Mouse (Mus musculus) hindbrain, embryonic 14.5 days (tissue): Measurements from ENCODE around the gene Dusp2. TPM values are rescaled to one million over a fixed set of nuclear protein-coding genes. Genes with fewer than 3 reads are reported as not detected.

Experiments
- ATAC-seq: fragments of 200-750 bp; cut with Nextera tagmentation; 2 replicates; pipeline ENCODE4 v1.8.0; 2017; ENCODE audit warnings: moderate number of reproducible peaks, mild to moderate bottlenecking, moderate TSS enrichment, moderate library complexity; ENCODE audit not compliant: low FRiP score
- DNase-seq: peaks from one replicate; pipeline ENCODE4 v3.0.0-alpha.2; 2015; ENCODE audit warnings: low spot score
- H3K27ac ChIP-seq: fragments of 300-500 bp; sonication (generic); 2 replicates; pipeline ENCODE4 v1.5.1; 2014; ENCODE audit warnings: mild to moderate bottlenecking, moderate library complexity
- H3K27me3 ChIP-seq: fragments of 300-500 bp; sonication (generic); 2 replicates; pipeline ENCODE4 v1.6.1; 2014; ENCODE audit warnings: mild to moderate bottlenecking, low read length, mixed read lengths; ENCODE audit not compliant: control insufficient read depth, insufficient read depth
- H3K36me3 ChIP-seq: fragments of 300-500 bp; sonication (generic); replicated peaks from 2 replicates; pipeline ENCODE4 v1.6.1; 2014; ENCODE audit not compliant: control insufficient read depth, insufficient read depth
- H3K4me1 ChIP-seq: fragments of 300-500 bp; sonication (generic); replicated peaks from 2 replicates; pipeline ENCODE4 v1.6.1; 2014; ENCODE audit warnings: antibody characterized with exemption, low read length, mixed read lengths; ENCODE audit not compliant: control insufficient read depth, insufficient read depth
- H3K4me2 ChIP-seq: fragments of 300-500 bp; sonication (generic); replicated peaks from 2 replicates; pipeline ENCODE4 v1.6.1; 2014; ENCODE audit warnings: mild to moderate bottlenecking, moderate library complexity
- H3K4me3 ChIP-seq: fragments of 300-500 bp; sonication (generic); replicated peaks from 2 replicates; pipeline ENCODE4 v1.5.1; 2014; ENCODE audit warnings: mild to moderate bottlenecking, low read length
- H3K9ac ChIP-seq: fragments of 300-500 bp; sonication (generic); 2 replicates; pipeline ENCODE4 v1.6.1; 2014
- H3K9me3 ChIP-seq: fragments of 300-500 bp; sonication (generic); 2 replicates; pipeline ENCODE4 v1.6.1; 2016; ENCODE audit warnings: low read length; ENCODE audit not compliant: control insufficient read depth
- WGBS: fragments of 180-500 bp; shearing (Covaris S2); extraction: QIAGEN DNeasy Blood & Tissue Kit; methylation state at CpG from one replicate; pipeline ENCODE4 v1.1.7; 2014; 5-methylcytosine and 5-hydroxymethylcytosine counted together
- polyA plus RNA-seq: library from polyadenylated mRNA; unstranded; fragments of >200 nt; fragmentation: Nextera tagmentation; extraction: Ambion mirVana; gene quantifications from 2 replicates; pipeline ENCODE4 v1.2.1, GENCODE M21; 2014

Dusp2 gene
- polyA plus RNA-seq, 1 experiment from 2014 or later: 12.5 TPM

- H3K4me2 ChIP-seq: no peak overlapping the region
- 55% methylated on average over 9 of the region's 9 CpGs for WGBS
- no peaks in the 10 kb centered on the region for H3K4me1 ChIP-seq
- DNase-seq (no peak), ATAC-seq (no peak)
- H3K4me3 ChIP-seq: no peak overlapping the region
- no peak overlapping the region for H3K9ac ChIP-seq
- no peak overlapping the region for H3K27ac ChIP-seq
- no peaks in the 10 kb centered on the region for H3K36me3 ChIP-seq
- H3K9me3 ChIP-seq: no peaks in the 10 kb centered on the region
- H3K27me3 ChIP-seq: peaks cover 11% of the 10 kb centered on the region
Observed at GRCm38 (mm10) chr2:127370561-127371483, 34.9 kb downstream of the Dusp2 start.

GRCm38 (mm10) chr2:127371484-127371861 is 35.5 kb downstream of the Dusp2 start:
- ATAC-seq: no peak
- WGBS: 71% methylated on average over 1 of the region's 1 CpGs

GRCm38 (mm10) chr2:127372082-127372481 is 36.1 kb downstream of the Dusp2 start:
- 87% methylated on average over 2 of the region's 2 CpGs for WGBS
- DNase-seq: no peak

More at GRCm38 (mm10) chr2:127371484-127371861, 35.5 kb downstream of the Dusp2 start:
- H3K4me2 ChIP-seq: no peak overlapping the region
- H3K36me3 ChIP-seq: no peaks in the 10 kb centered on the region
- H3K27ac ChIP-seq: no peak overlapping the region
- peaks cover 4% of the 10 kb centered on the region; the same call in 1 of the 2 replicates for H3K27me3 ChIP-seq
- DNase-seq: no peak
- H3K9me3 ChIP-seq: no peaks in the 10 kb centered on the region
- no peaks in the 10 kb centered on the region for H3K4me1 ChIP-seq
- H3K9ac ChIP-seq: no peak overlapping the region
- H3K4me3 ChIP-seq: no peak overlapping the region

GRCm38 (mm10) chr2:127374131-127374530 is 38.2 kb downstream of the Dusp2 start:
- Histone ChIP-seq H3K36me3 (no peaks in the 10 kb centered on the region), H3K27me3 (no peaks in the 10 kb centered on the region), H3K4me1 (no peaks in the 10 kb centered on the region), H3K4me2 (no peak overlapping the region), H3K9me3 (no peaks in the 10 kb centered on the region), H3K27ac (no peak overlapping the region), H3K9ac (no peak overlapping the region), H3K4me3 (no peak overlapping the region)
- WGBS: 89% methylated on average over 3 of the region's 3 CpGs
- no peak for DNase-seq
- no peak for ATAC-seq

More at GRCm38 (mm10) chr2:127372082-127372481, 36.1 kb downstream of the Dusp2 start:
- H3K4me3 ChIP-seq: no peak overlapping the region
- H3K4me1 ChIP-seq: no peaks in the 10 kb centered on the region
- ATAC-seq: no peak
- 0 out of 2 replicates have a peak, but pooled peaks cover 3% of the 10 kb centered on the region for H3K27me3 ChIP-seq
- no peak overlapping the region for H3K27ac ChIP-seq
- no peaks in the 10 kb centered on the region for H3K9me3 ChIP-seq
- no peaks in the 10 kb centered on the region for H3K36me3 ChIP-seq
- H3K4me2 ChIP-seq: no peak overlapping the region
- H3K9ac ChIP-seq: no peak overlapping the region

GRCm38 (mm10) chr2:127375087-127375486 is 39.1 kb downstream of the Dusp2 start:
- H3K4me1 ChIP-seq: no peaks in the 10 kb centered on the region
- no peak overlapping the region for H3K27ac ChIP-seq
- no peak overlapping the region for H3K4me3 ChIP-seq
- no peaks in the 10 kb centered on the region for H3K9me3 ChIP-seq
- WGBS: 80% methylated on average over 3 of the region's 3 CpGs
- no peak for DNase-seq
- H3K9ac ChIP-seq: no peak overlapping the region
- no peaks in the 10 kb centered on the region for H3K27me3 ChIP-seq
- ATAC-seq: no peak
- no peaks in the 10 kb centered on the region for H3K36me3 ChIP-seq
- no peak overlapping the region for H3K4me2 ChIP-seq

- WGBS: 44% methylated on average over 7 of the region's 7 CpGs
- no peak overlapping the region for H3K4me3 ChIP-seq
- no peaks in the 10 kb centered on the region for H3K4me1 ChIP-seq
- ATAC-seq (no peak), DNase-seq (no peak)
- H3K36me3 ChIP-seq: no peaks in the 10 kb centered on the region
- H3K27me3 ChIP-seq: no peaks in the 10 kb centered on the region
- no peak overlapping the region for H3K4me2 ChIP-seq
- no peak overlapping the region for H3K27ac ChIP-seq
- H3K9me3 ChIP-seq: no peaks in the 10 kb centered on the region
- no peak overlapping the region for H3K9ac ChIP-seq
Observed at GRCm38 (mm10) chr2:127375759-127376341, 39.9 kb downstream of the Dusp2 start.

- Histone ChIP-seq H3K27me3 (no peaks in the 10 kb centered on the region), H3K27ac (no peak overlapping the region), H3K4me2 (no peak overlapping the region), H3K4me3 (no peak overlapping the region), H3K9ac (no peak overlapping the region), H3K9me3 (no peaks in the 10 kb centered on the region), H3K36me3 (no peaks in the 10 kb centered on the region), H3K4me1 (no peaks in the 10 kb centered on the region)
- 79% methylated on average over 6 of the region's 6 CpGs for WGBS
- no peak for DNase-seq
- no peak for ATAC-seq
Observed at GRCm38 (mm10) chr2:127376423-127377051, 40.6 kb downstream of the Dusp2 start.

GRCm38 (mm10) chr2:127377942-127378610 is 42.1 kb downstream of the Dusp2 start:
- Histone ChIP-seq H3K4me3 (no peak overlapping the region), H3K4me2 (no peak overlapping the region), H3K9ac (no peak overlapping the region), H3K27ac (no peak overlapping the region), H3K36me3 (no peaks in the 10 kb centered on the region), H3K4me1 (no peaks in the 10 kb centered on the region), H3K27me3 (no peaks in the 10 kb centered on the region), H3K9me3 (no peaks in the 10 kb centered on the region)
- no peak for DNase-seq
- no peak for ATAC-seq
- 56% methylated on average over 7 of the region's 7 CpGs for WGBS

- WGBS: 74% methylated on average over 7 of the region's 7 CpGs
- Histone ChIP-seq H3K4me2 (no peak overlapping the region), H3K27ac (no peak overlapping the region), H3K4me1 (no peaks in the 10 kb centered on the region), H3K36me3 (no peaks in the 10 kb centered on the region), H3K9me3 (no peaks in the 10 kb centered on the region), H3K4me3 (no peak overlapping the region), H3K27me3 (no peaks in the 10 kb centered on the region), H3K9ac (no peak overlapping the region)
- no peak for ATAC-seq
- DNase-seq: no peak
Observed at GRCm38 (mm10) chr2:127378611-127378990, 42.6 kb downstream of the Dusp2 start.
